In genomic region chr19:41310971-41311703, GRCm38 (mm10) we compare ENCODE assay signal across 9 mouse cellular contexts. TPM values are rescaled to one million over a fixed set of nuclear protein-coding genes. Genes with fewer than 3 reads are reported as not detected.
DNase-seq lines count a peak whose midpoint lies in the region; ATAC-seq and TF ChIP-seq lines count a peak whose summit lies in the region.
"Had no signal": no experiment of that assay in that cellular context is flagged by ENCODE, and none has a peak within 500 bp of the region (broad histone marks: within the 10 kb centered on the region; RNA-seq: fewer than 3 reads in every experiment).

No protein-coding gene starts in this region.

- TF ChIP-seq RAD21 in MEL (IDR thresholded peaks at IDR 0.05; ENCODE audit: low read depth, low read length): no peak

- no peak for TF ChIP-seq CTCF in MEL (IDR thresholded peaks at IDR 0.05 in 2 of 3, conservative IDR thresholded peaks at IDR 0.05 in 1 of 3; ENCODE audit: control insufficient read depth in 1 of 3, insufficient read depth in 1 of 3, low read depth in 2 of 3, low read length in 3 of 3, poor library complexity in 1 of 3, severe bottlenecking in 1 of 3)

- no peaks in the 10 kb centered on the region for H3K79me2 ChIP-seq in MEL (ENCODE audit: control insufficient read depth, insufficient read depth, low read length, poor library complexity)

- TF ChIP-seq POLR2A in MEL (IDR thresholded peaks at IDR 0.05; ENCODE audit: control insufficient read depth in 1 of 2, insufficient read depth in 1 of 2, low read depth in 1 of 2, low read length in 2 of 2, poor library complexity in 1 of 2): no peak

- TF ChIP-seq EP300 in MEL (IDR thresholded peaks at IDR 0.05; ENCODE audit: low read depth in 1 of 2, low read length in 2 of 2): peak; percentile 74 to 79

- no peaks in the 10 kb centered on the region for H3K9me3 ChIP-seq in MEL (replicated peaks; ENCODE audit: insufficient read depth, low read length)
- no peaks in the 10 kb centered on the region for H3K9me3 ChIP-seq in embryonic facial prominence, embryonic 13.5 days
- no peaks in the 10 kb centered on the region for H3K9me3 ChIP-seq in hindbrain, embryonic 10.5 days
- H3K9me3 ChIP-seq in liver, embryonic 16.5 days (replicated peaks; ENCODE audit: control insufficient read depth, low read length): no peaks in the 10 kb centered on the region

- H3K4me3 ChIP-seq in MEL (ENCODE audit: control insufficient read depth in 1 of 2, insufficient read depth in 1 of 2, low read depth in 2 of 2, low read length in 2 of 2): peak overlapping the region; percentile 33 to 57
- peak overlapping the region; percentile 32 for H3K4me3 ChIP-seq in embryonic facial prominence, embryonic 13.5 days
- H3K4me3 ChIP-seq in hindbrain, embryonic 10.5 days: peak overlapping the region; percentile 41
- H3K4me3 ChIP-seq in liver, embryonic 16.5 days (ENCODE audit: low read depth, low read length): peak overlapping the region; percentile 43

- H3K9ac ChIP-seq in MEL (ENCODE audit: control insufficient read depth, low read depth, low read length, poor library complexity, severe bottlenecking): peak overlapping the region; percentile 35; the same call in 1 of the 2 replicates
- 0 out of 2 replicates have a peak overlapping the region, but pooled peaks have one; percentile 40 for H3K9ac ChIP-seq in embryonic facial prominence, embryonic 13.5 days
- H3K9ac ChIP-seq in liver, embryonic 16.5 days (ENCODE audit: low read depth, low read length): no peak overlapping the region

- peaks cover 0 to 14% of the 10 kb centered on the region in 2 experiments; a peak in 2 of 4 replicates for H3K36me3 ChIP-seq in MEL (ENCODE audit: control insufficient read depth in 1 of 2, insufficient read depth in 2 of 2, low read length in 2 of 2)
- no peaks in the 10 kb centered on the region for H3K36me3 ChIP-seq in embryonic facial prominence, embryonic 13.5 days
- H3K36me3 ChIP-seq in hindbrain, embryonic 10.5 days: no peaks in the 10 kb centered on the region
- H3K36me3 ChIP-seq in liver, embryonic 16.5 days (ENCODE audit: control insufficient read depth, insufficient read depth): no peaks in the 10 kb centered on the region

- no peak for ATAC-seq in embryonic facial prominence, embryonic 13.5 days (ENCODE audit: insufficient number of reproducible peaks, insufficient read depth, low FRiP score, low TSS enrichment, low read depth)
- peak; percentile 72 for ATAC-seq in liver, embryonic 16.5 days (ENCODE audit: low read depth)

- H3K27me3 ChIP-seq in MEL (ENCODE audit: control insufficient read depth in 1 of 2, insufficient read depth in 2 of 2, low read length in 2 of 2): no peaks in the 10 kb centered on the region
- H3K27me3 ChIP-seq in embryonic facial prominence, embryonic 13.5 days: no peaks in the 10 kb centered on the region
- no peaks in the 10 kb centered on the region for H3K27me3 ChIP-seq in hindbrain, embryonic 10.5 days (ENCODE audit: insufficient read depth, poor library complexity, severe bottlenecking)
- H3K27me3 ChIP-seq in liver, embryonic 16.5 days (ENCODE audit: control insufficient read depth, insufficient read depth, low read depth, low read length): no peaks in the 10 kb centered on the region
- H3K27me3 ChIP-seq: CH12.LX had no signal

- peak overlapping the region; percentile 58 for H3K4me2 ChIP-seq in embryonic facial prominence, embryonic 13.5 days
- peak overlapping the region; percentile 59 for H3K4me2 ChIP-seq in liver, embryonic 16.5 days (ENCODE audit: low read depth, low read length)

- H3K27ac ChIP-seq in MEL (ENCODE audit: control insufficient read depth, low read depth, low read length): peak overlapping the region; percentile 41
- no peak overlapping the region for H3K27ac ChIP-seq in embryonic facial prominence, embryonic 13.5 days
- H3K27ac ChIP-seq in hindbrain, embryonic 10.5 days: no peak overlapping the region
- no peak overlapping the region for H3K27ac ChIP-seq in liver, embryonic 16.5 days (ENCODE audit: low read length)

- 23% methylated on average over 20 of the region's 20 CpGs for WGBS in embryonic facial prominence, embryonic 13.5 days
- 34% methylated on average over 20 of the region's 20 CpGs for WGBS in hindbrain, embryonic 10.5 days
- 29% methylated on average over 20 of the region's 20 CpGs for WGBS in liver, embryonic 16.5 days (ENCODE audit: insufficient replicate concordance)

- peak; percentile 10 to 31 for DNase-seq in frontal cortex, postnatal 36 days (ENCODE audit: low spot score in 2 of 2)
- no peak for DNase-seq in frontal cortex, postnatal 14 days (ENCODE audit: low spot score in 2 of 2)
- DNase-seq in MEL (ENCODE audit: low read depth, low spot score): peak; percentile 96
- DNase-seq in hindbrain, embryonic 10.5 days (ENCODE audit: low spot score): peak; percentile 36
- peak; percentile 38 for DNase-seq in retina, embryonic 14.5 days (ENCODE audit: low spot score)
- DNase-seq in spleen, postnatal 36 days (ENCODE audit: low spot score in 2 of 2): no peak

- H3K4me1 ChIP-seq in MEL (ENCODE audit: control insufficient read depth in 1 of 2, insufficient read depth in 2 of 2, low read length in 2 of 2): peaks cover 4 to 12% of the 10 kb centered on the region in 2 experiments; a peak in 3 of 4 replicates
- no peaks in the 10 kb centered on the region for H3K4me1 ChIP-seq in embryonic facial prominence, embryonic 13.5 days
- peaks cover 9% of the 10 kb centered on the region for H3K4me1 ChIP-seq in hindbrain, embryonic 10.5 days (replicated peaks)
- peaks cover 5% of the 10 kb centered on the region for H3K4me1 ChIP-seq in liver, embryonic 16.5 days (ENCODE audit: control insufficient read depth, low read depth, low read length)

TF ChIP-seq in MEL, 35 proteins besides CTCF, POLR2A, EP300 and RAD21 (continues in another document):
- TF ChIP-seq POLR2AphosphoS5 (IDR thresholded peaks at IDR 0.05; ENCODE audit: borderline replicate concordance, low read depth, low read length) (no peak), RCOR1 (IDR thresholded peaks at IDR 0.05; ENCODE audit: low read depth, low read length) (peak; percentile 53), UBTF (IDR thresholded peaks at IDR 0.05; ENCODE audit: borderline replicate concordance, insufficient read depth, low read depth, low read length) (no peak), ETS1 (IDR thresholded peaks at IDR 0.05; ENCODE audit: low read depth, low read length) (peak; percentile 67; the same call in 1 of the 2 replicates), GABPA (IDR thresholded peaks at IDR 0.05; ENCODE audit: low read depth, low read length) (no peak), TBP (IDR thresholded peaks at IDR 0.05; ENCODE audit: low read depth, low read length) (0 out of 2 replicates have a peak, but pooled peaks have one; percentile 38), ELF1 (IDR thresholded peaks at IDR 0.05; ENCODE audit: low read depth, low read length) (peak; percentile 63), ZC3H11A (IDR thresholded peaks at IDR 0.05; ENCODE audit: low read depth, low read length) (no peak), USF2 (IDR thresholded peaks at IDR 0.05; ENCODE audit: borderline replicate concordance in 1 of 2, insufficient read depth in 1 of 2, low read depth in 1 of 2, low read length in 2 of 2) (no peak), KAT2A (conservative IDR thresholded peaks at IDR 0.05; ENCODE audit: low read depth, low read length) (no peak), ZNF384 (IDR thresholded peaks at IDR 0.05; ENCODE audit: low read depth, low read length) (0 out of 2 replicates have a peak, but pooled peaks have one; percentile 3), ZKSCAN1 (IDR thresholded peaks at IDR 0.05; ENCODE audit: low read depth, low read length) (no peak), CHD1 (IDR thresholded peaks at IDR 0.05; ENCODE audit: low read depth, low read length) (no peak), TAL1 (IDR thresholded peaks at IDR 0.05; ENCODE audit: low read length) (peak; percentile 97), MAX (IDR thresholded peaks at IDR 0.05; ENCODE audit: low read length) (peak; percentile 39; the same call in 1 of the 2 replicates), NRF1 (IDR thresholded peaks at IDR 0.05; ENCODE audit: insufficient read depth, low read depth, low read length, poor library complexity, severe bottlenecking) (no peak), TCF12 (IDR thresholded peaks at IDR 0.05; ENCODE audit: low read depth, low read length) (peak; percentile 66; the same call in 1 of the 2 replicates), NELFE (IDR thresholded peaks at IDR 0.05; ENCODE audit: low read depth, low read length) (no peak), E2F4 (IDR thresholded peaks at IDR 0.05; ENCODE audit: borderline replicate concordance, low read depth, low read length) (no peak), SMC3 (IDR thresholded peaks at IDR 0.05; ENCODE audit: low read depth, low read length) (no peak), HCFC1 (IDR thresholded peaks at IDR 0.05; ENCODE audit: low read depth, low read length) (no peak), MYB (IDR thresholded peaks at IDR 0.05; ENCODE audit: low read depth, low read length) (no peak), SIN3A (IDR thresholded peaks at IDR 0.05; ENCODE audit: low read length) (peak; percentile 98), MAZ (IDR thresholded peaks at IDR 0.05; ENCODE audit: low read depth, low read length) (no peak), ZMIZ1 (IDR thresholded peaks at IDR 0.05; ENCODE audit: low read depth, low read length) (no peak), BHLHE40 (IDR thresholded peaks at IDR 0.05; ENCODE audit: borderline replicate concordance, low read depth, low read length) (no peak; the same call in 1 of the 2 replicates), JUND (IDR thresholded peaks at IDR 0.05; ENCODE audit: low read depth, low read length) (no peak), MEF2A (IDR thresholded peaks at IDR 0.05; ENCODE audit: extremely low read depth, insufficient replicate concordance, low read depth, low read length, poor library complexity, severe bottlenecking) (no peak), CHD2 (IDR thresholded peaks at IDR 0.05; ENCODE audit: low read length) (no peak), MYC (IDR thresholded peaks at IDR 0.05; ENCODE audit: low read depth, low read length) (0 out of 2 replicates have a peak, but pooled peaks have one; percentile 54), POLR2AphosphoS2 (IDR thresholded peaks at IDR 0.05; ENCODE audit: low read length) (no peak), GATA1 (IDR thresholded peaks at IDR 0.05; ENCODE audit: low read depth, low read length) (peak; percentile 83)

RNA-seq across cellular contexts. Expression of gene Tm9sf3, which starts 47.3 kb away (rescaled TPM):
- total RNA-seq in MEL (2012; rRNA removed): 114 and 118 TPM in 2 replicates
- 100 to 1,000 TPM in 1 of 2 experiments, 10 to 100 TPM in 1; 34.3 to 103 TPM for polyA plus RNA-seq in MEL (2012; ENCODE audit: insufficient read depth in 1 of 2, insufficient read length in 2 of 2, low read depth in 1 of 2, low replicate concordance in 2 of 2, missing spikeins in 1 of 2)
- polyA plus RNA-seq in embryonic facial prominence, embryonic 13.5 days (2015; fragmentation: Nextera tagmentation; extraction: Ambion mirVana): 125 and 138 TPM in 2 replicates
- polyA plus RNA-seq in hindbrain, embryonic 10.5 days (2016; fragmentation: Nextera tagmentation; extraction: Ambion mirVana): 74.8 and 98.1 TPM in 2 replicates
- polyA plus RNA-seq in liver, embryonic 16.5 days (2015; fragmentation: Nextera tagmentation; extraction: Ambion mirVana): 49.2 and 50.4 TPM in 2 replicates

Comparison
In these comparisons a context has a peak if more than half of its experiments do, and no peak if none do; other contexts are left out.
1. DNase-seq: peak in frontal cortex, postnatal 36 days (2 of 2), MEL (single experiment), hindbrain, embryonic 10.5 days (single experiment) and retina, embryonic 14.5 days (single experiment); none in frontal cortex, postnatal 14 days (0 of 2) and spleen, postnatal 36 days (0 of 2).
2. Peak in every context shown above with its lines, with median percentiles within 50 percentile points of each other: H3K4me3 ChIP-seq.